Mouse (Mus musculus) CH12.LX (cell line): ENCODE data around the gene Cops4. TPM values are rescaled to one million over a fixed set of nuclear protein-coding genes. Genes with fewer than 3 reads are reported as not detected.

Source experiments
- DNase-seq: peaks from one replicate; pipeline ENCODE4 v3.0.0-alpha.2; 2013; ENCODE audit errors: extremely low read depth
- H3K27ac ChIP-seq: 2 replicates; pipeline ENCODE4 v1.5.1; 2012; ENCODE audit warnings: low read depth, mild to moderate bottlenecking, control low read depth, moderate library complexity; ENCODE audit not compliant: insufficient read depth
- H3K27me3 ChIP-seq: replicated peaks from 2 replicates; pipeline ENCODE3; 2012; ENCODE audit warnings: inconsistent platforms
- H3K36me3 ChIP-seq, 2 experiments: replicated peaks in 1 of 2; 2 replicates each; pipeline versions ENCODE3 to v1.6.1; 2012; ENCODE audit warnings: inconsistent platforms in 1 of 2, low read length in 1 of 2, mild to moderate bottlenecking in 1 of 2, mixed read lengths in 1 of 2, moderate library complexity in 1 of 2; ENCODE audit not compliant: control insufficient read depth in 1 of 2, insufficient read depth in 1 of 2
- H3K4me1 ChIP-seq, 2 experiments: 2 replicates each; pipeline ENCODE4 v1.6.1; 2012; ENCODE audit warnings: inconsistent platforms in 1 of 2, moderate library complexity in 1 of 2; ENCODE audit not compliant: insufficient read depth in 2 of 2, control insufficient read depth in 1 of 2
- H3K4me2 ChIP-seq: 2 replicates; pipeline ENCODE4 v1.6.1; 2012; ENCODE audit warnings: low read depth, mild to moderate bottlenecking, control low read depth; ENCODE audit not compliant: poor library complexity, insufficient read depth, severe bottlenecking
- H3K4me3 ChIP-seq, 3 experiments: fragments of 150-350 bp in 1 of 3; sonication (generic) in 1 of 3; replicated peaks in 1 of 3; 2 replicates each; pipeline versions ENCODE3 to v1.5.1; 2011 to 2012; ENCODE audit warnings: low read depth in 2 of 3, low read length in 2 of 3, mild to moderate bottlenecking in 2 of 3, moderate library complexity in 2 of 3, control low read depth in 1 of 3, improper control_type of control experiment in 1 of 3, inconsistent platforms in 1 of 3, mixed read lengths in 1 of 3; ENCODE audit not compliant: poor library complexity in 1 of 3
- H3K79me2 ChIP-seq: replicated peaks from 2 replicates; pipeline ENCODE4 v1.6.1; 2012; ENCODE audit warnings: mild to moderate bottlenecking, moderate library complexity; ENCODE audit not compliant: control insufficient read depth, poor library complexity, insufficient read depth, severe bottlenecking; ENCODE audit errors: extremely low read depth
- H3K9ac ChIP-seq: 2 replicates; pipeline ENCODE4 v1.6.1; 2012; ENCODE audit warnings: low read depth, mild to moderate bottlenecking, control low read depth, moderate library complexity; ENCODE audit not compliant: insufficient read depth
- H3K9me3 ChIP-seq: replicated peaks from 2 replicates; pipeline ENCODE3; 2012; ENCODE audit warnings: low read length, inconsistent platforms, mixed read lengths
- CHD1 ChIP-seq: IDR thresholded peaks from 2 replicates; pipeline ENCODE4 v1.6.1; 2012; ENCODE audit warnings: low read depth, low read length, improper control_type of control experiment, inconsistent platforms
- CHD2 ChIP-seq: IDR thresholded peaks from 2 replicates; pipeline ENCODE4 v1.6.1; 2011; ENCODE audit warnings: low read length, improper control_type of control experiment
- E2F4 ChIP-seq: IDR thresholded peaks from 2 replicates; pipeline ENCODE4 v1.6.1; 2011; ENCODE audit warnings: low read depth, low read length, improper control_type of control experiment; ENCODE audit not compliant: insufficient replicate concordance
- ELF1 ChIP-seq: IDR thresholded peaks from 2 replicates; pipeline ENCODE4 v1.6.1; 2014; ENCODE audit warnings: low read depth, mild to moderate bottlenecking, inconsistent platforms, low read length, improper control_type of control experiment
- EP300 ChIP-seq: IDR thresholded peaks from 2 replicates; pipeline ENCODE4 v1.6.1; 2011; ENCODE audit warnings: low read length, improper control_type of control experiment
- GABPA ChIP-seq: IDR thresholded peaks from 2 replicates; pipeline ENCODE4 v1.6.1; 2012; ENCODE audit warnings: low read depth, low read length, improper control_type of control experiment, inconsistent platforms; ENCODE audit not compliant: insufficient replicate concordance
- HCFC1 ChIP-seq: IDR thresholded peaks from 2 replicates; pipeline ENCODE4 v1.6.1; 2012; ENCODE audit warnings: low read depth, mild to moderate bottlenecking, inconsistent platforms, low read length, improper control_type of control experiment
- IRF4 ChIP-seq: IDR thresholded peaks from 2 replicates; pipeline ENCODE4 v1.6.1; 2014; ENCODE audit warnings: low read depth, mild to moderate bottlenecking, inconsistent platforms, low read length, improper control_type of control experiment
- JUN ChIP-seq: IDR thresholded peaks from 2 replicates; pipeline ENCODE4 v1.6.1; 2011; ENCODE audit warnings: low read depth, mild to moderate bottlenecking, low read length, improper control_type of control experiment, moderate library complexity; ENCODE audit not compliant: insufficient read depth
- JUND ChIP-seq: conservative IDR thresholded peaks from 2 replicates; pipeline ENCODE4 v1.6.1; 2011; ENCODE audit warnings: low read depth, low read length, improper control_type of control experiment
- KAT2A ChIP-seq: IDR thresholded peaks from 2 replicates; pipeline ENCODE4 v1.6.1; 2012; ENCODE audit warnings: low read length, improper control_type of control experiment, inconsistent platforms; ENCODE audit not compliant: insufficient replicate concordance
- MAX ChIP-seq: IDR thresholded peaks from 2 replicates; pipeline ENCODE4 v1.6.1; 2011; ENCODE audit warnings: low read length, improper control_type of control experiment
- MEF2A ChIP-seq: IDR thresholded peaks from 2 replicates; pipeline ENCODE4 v1.6.1; 2014; ENCODE audit warnings: low read depth, mild to moderate bottlenecking, inconsistent platforms, low read length, improper control_type of control experiment, borderline replicate concordance
- MXI1 ChIP-seq: IDR thresholded peaks from 2 replicates; pipeline ENCODE4 v1.6.1; 2011; ENCODE audit warnings: mild to moderate bottlenecking, low read depth, low read length, improper control_type of control experiment
- MYC ChIP-seq: IDR thresholded peaks from 2 replicates; pipeline ENCODE4 v1.6.1; 2011; ENCODE audit warnings: low read depth, mild to moderate bottlenecking, improper control_type of control experiment, low read length
- NELFE ChIP-seq: IDR thresholded peaks from 2 replicates; pipeline ENCODE4 v1.6.1; 2011; ENCODE audit warnings: low read depth, low read length, improper control_type of control experiment
- NRF1 ChIP-seq: IDR thresholded peaks from 2 replicates; pipeline ENCODE4 v1.6.1; 2014; ENCODE audit warnings: low read depth, mild to moderate bottlenecking, inconsistent platforms, low read length, improper control_type of control experiment, moderate library complexity
- PAX5 ChIP-seq: IDR thresholded peaks from 2 replicates; pipeline ENCODE4 v1.6.1; 2012; ENCODE audit warnings: low read length, inconsistent platforms, mixed read lengths
- POLR2A ChIP-seq: IDR thresholded peaks from 2 replicates; pipeline ENCODE4 v1.6.1; 2011; ENCODE audit warnings: low read depth, mild to moderate bottlenecking, improper control_type of control experiment, low read length
- RAD21 ChIP-seq: IDR thresholded peaks from 2 replicates; pipeline ENCODE4 v1.6.1; 2011; ENCODE audit warnings: low read depth, mild to moderate bottlenecking, low read length, improper control_type of control experiment, moderate library complexity
- RCOR1 ChIP-seq: conservative IDR thresholded peaks from 2 replicates; pipeline ENCODE4 v1.6.1; 2012; ENCODE audit warnings: low read depth, mild to moderate bottlenecking, inconsistent platforms, low read length, improper control_type of control experiment
- SIN3A ChIP-seq: IDR thresholded peaks from 2 replicates; pipeline ENCODE4 v1.6.1; 2012; ENCODE audit warnings: low read length, improper control_type of control experiment, inconsistent platforms
- SMC3 ChIP-seq: IDR thresholded peaks from 2 replicates; pipeline ENCODE4 v1.6.1; 2011; ENCODE audit warnings: low read depth, low read length, improper control_type of control experiment
- TCF12 ChIP-seq: IDR thresholded peaks from 2 replicates; pipeline ENCODE4 v1.6.1; 2014; ENCODE audit warnings: low read depth, mild to moderate bottlenecking, inconsistent platforms, low read length, improper control_type of control experiment
- UBTF ChIP-seq: IDR thresholded peaks from 2 replicates; pipeline ENCODE4 v1.6.1; 2012; ENCODE audit warnings: low read depth, mild to moderate bottlenecking, inconsistent platforms, low read length, improper control_type of control experiment, moderate library complexity
- USF1 ChIP-seq: IDR thresholded peaks from 2 replicates; pipeline ENCODE4 v1.6.1; 2014; ENCODE audit warnings: low read depth, mild to moderate bottlenecking, inconsistent platforms, low read length, improper control_type of control experiment
- USF2 ChIP-seq: conservative IDR thresholded peaks from 2 replicates; pipeline ENCODE4 v1.6.1; 2011; ENCODE audit warnings: low read depth, low read length, improper control_type of control experiment
- ZKSCAN1 ChIP-seq: IDR thresholded peaks from 2 replicates; pipeline ENCODE4 v1.6.1; 2012; ENCODE audit warnings: low read depth, inconsistent platforms, low read length, improper control_type of control experiment, borderline replicate concordance
- ZMIZ1 ChIP-seq: IDR thresholded peaks from 2 replicates; pipeline ENCODE4 v1.6.1; 2012; ENCODE audit warnings: low read depth, mild to moderate bottlenecking, inconsistent platforms, low read length, improper control_type of control experiment
- ZNF384 ChIP-seq: IDR thresholded peaks from 2 replicates; pipeline ENCODE4 v1.6.1; 2012; ENCODE audit warnings: low read depth, low read length, improper control_type of control experiment, inconsistent platforms
- dilution Hi-C: fragments of 300-500 bp; cut with MboI; formaldehyde crosslinking; loops from 2 replicates; pipeline ENCODE4 v1.14.3; 2020; ENCODE audit warnings: low sequenced_read_pairs; ENCODE audit not compliant: extremely low pct_unique_long_range_greater_than_20kb, extremely low pct_ligation_motif_present
- in situ Hi-C: fragments of 300-500 bp; cut with MboI; formaldehyde crosslinking; loops from 3 replicates; pipeline ENCODE4 v1.14.3; 2019; ENCODE audit warnings: low sequenced_read_pairs, low pct_ligation_motif_present, low pct_unique_long_range_greater_than_20kb, mixed read lengths
- polyA plus RNA-seq: library from polyadenylated mRNA; unstranded; fragments of >175 nt; gene quantifications from 2 replicates; pipeline ENCODE4 v1.2.1, GENCODE M21; 2012; ENCODE audit warnings: low read depth; ENCODE audit not compliant: insufficient read length
- total RNA-seq, 2 experiments: library from RNA; depleted of rRNA; stranded (reverse); fragments of 300-350 nt in 1 of 2; fragments of >200 nt in 1 of 2; gene quantifications; 2 replicates each; pipeline ENCODE4 v1.2.3; 2012 to 2014

Gene Cops4
- total and polyA plus RNA-seq, 3 experiments: 122 to 264 (median 133) TPM

DNA sequence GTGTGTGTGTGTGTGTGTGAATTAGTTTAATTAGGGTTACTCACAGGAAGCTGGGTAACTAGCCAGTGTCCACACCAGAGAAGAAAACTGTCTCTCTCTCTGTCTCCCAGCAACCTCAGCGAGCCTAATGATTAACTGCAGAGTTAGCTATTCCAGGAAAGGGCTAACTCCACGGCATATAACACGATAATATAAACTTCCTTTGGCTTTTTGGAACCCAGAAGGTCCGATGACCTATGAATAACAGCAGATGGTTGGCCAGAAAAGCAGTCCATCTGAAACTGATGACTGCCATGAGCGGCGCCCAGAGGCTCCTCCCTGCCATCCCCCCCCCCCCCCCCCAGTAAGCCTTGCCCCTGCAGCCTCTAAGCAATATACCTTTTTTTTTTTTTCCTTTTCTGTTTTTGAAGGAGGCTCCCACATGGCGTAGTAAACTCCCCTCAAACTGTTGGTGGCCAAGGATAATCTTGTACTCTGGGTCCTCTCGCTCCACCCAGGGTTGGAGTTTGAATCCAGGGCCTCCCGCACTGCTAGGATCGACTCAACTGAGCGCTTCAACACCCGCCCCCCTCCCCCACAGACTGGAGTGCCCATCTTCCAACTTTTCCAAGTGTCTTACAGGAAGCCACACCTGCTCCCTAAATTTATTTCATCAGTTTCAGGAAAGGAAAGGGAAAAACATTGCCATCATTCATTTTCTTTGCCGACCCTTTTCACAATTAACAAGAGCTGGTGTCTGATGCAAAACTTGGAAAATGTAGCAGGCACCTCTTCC is 49.3 kb downstream of the Cops4 start:
- TF ChIP-seq UBTF (no peak), ZMIZ1 (peak; percentile 18; the same call in 1 of the 2 replicates), SIN3A (0 out of 2 replicates have a peak, but pooled peaks have one; percentile 53), TCF12 (0 out of 2 replicates have a peak, but pooled peaks have one; percentile 8), ZNF384 (peak; percentile 68), NELFE (peak; percentile 47; the same call in 1 of the 2 replicates), JUND (no peak), CHD1 (0 out of 2 replicates have a peak, but pooled peaks have one; percentile 43), SMC3 (no peak)
- Histone ChIP-seq H3K4me3 (no peak overlapping the region), H3K79me2 (no peaks in the 10 kb centered on the region), H3K9ac (peak overlapping the region; percentile 79), H3K27me3 (no peaks in the 10 kb centered on the region), H3K9me3 (no peaks in the 10 kb centered on the region), H3K36me3 (peaks cover 2 to 19% of the 10 kb centered on the region in 2 experiments), H3K4me2 (peak overlapping the region; percentile 96), H3K27ac (peak overlapping the region; percentile 68), H3K4me1 (peaks cover 2 to 66% of the 10 kb centered on the region in 2 experiments; a peak in 3 of 4 replicates)
- DNase-seq: no peak
- dilution Hi-C loops: no loop called here
- in situ Hi-C loops: loop anchor here (5.0 to 25.0 kb wide), 2 partner anchors 95 to 220 kb away; partner anchors contain the start of genes Helq and Mrps18c

- Histone ChIP-seq H3K36me3 (peaks cover 0 to 13% of the 10 kb centered on the region in 2 experiments), H3K9me3 (no peaks in the 10 kb centered on the region), H3K4me2 (peak overlapping the region; percentile 96), H3K9ac (peak overlapping the region; percentile 79), H3K27me3 (no peaks in the 10 kb centered on the region), H3K4me3 (no peak overlapping the region), H3K79me2 (no peaks in the 10 kb centered on the region), H3K4me1 (peaks cover 2 to 63% of the 10 kb centered on the region in 2 experiments; a peak in 3 of 4 replicates), H3K27ac (peak overlapping the region; percentile 68)
- no peak for DNase-seq
- in situ Hi-C loops (loop anchor here (5.0 to 25.0 kb wide), 2 partner anchors 94 to 219 kb away; partner anchors contain the start of genes Helq and Mrps18c), dilution Hi-C loops (no loop called here)
- TF ChIP-seq MYC (no peak), MAX (no peak), ELF1 (no peak), PAX5 (no peak), JUND (no peak), GABPA (no peak), SIN3A (no peak), POLR2A (0 out of 2 replicates have a peak, but pooled peaks have one; percentile 5), RCOR1 (no peak), JUN (no peak), USF2 (no peak), IRF4 (no peak), E2F4 (no peak), ZKSCAN1 (no peak), ZNF384 (no peak), EP300 (0 out of 2 replicates have a peak, but pooled peaks have one; percentile 4), CHD2 (no peak), RAD21 (no peak), MXI1 (no peak), HCFC1 (no peak), TCF12 (0 out of 2 replicates have a peak, but pooled peaks have one; percentile 5), NRF1 (no peak), SMC3 (no peak), MEF2A (no peak), USF1 (no peak), NELFE (0 out of 2 replicates have a peak, but pooled peaks have one; percentile 3), KAT2A (0 out of 2 replicates have a peak, but pooled peaks have one; percentile 31)
Measured at GRCm38 (mm10) chr5:100568177-100568576, 50.1 kb downstream of the Cops4 start.
